Mouse (Mus musculus): ENCODE results near the gene Pcgf6. TPM values are rescaled to one million over a fixed set of nuclear protein-coding genes. Genes with fewer than 3 reads are reported as not detected.
"Not testable (repeated sequence)": the region's sequence is repeated elsewhere in the genome, so short reads cannot be mapped to it uniquely, and the experiment has no call there.

Pcgf6 gene
- polyA plus RNA-seq, 1 experiment: 4.8 TPM

- Histone ChIP-seq H3K4me3 (ENCODE audit: extremely low read depth, insufficient read depth, insufficient read length) (no peak overlapping the region), H3K27ac (ENCODE audit: insufficient read depth, low read length) (no peak overlapping the region), H3K27me3 (ENCODE audit: control insufficient read depth, insufficient read depth, low read length) (no peaks in the 10 kb centered on the region), H3K36me3 (ENCODE audit: control insufficient read depth, insufficient read depth, low read length) (no peaks in the 10 kb centered on the region), H3K4me1 (ENCODE audit: control insufficient read depth, insufficient read depth, insufficient read length) (peaks cover 5% of the 10 kb centered on the region; the same call in 1 of the 2 replicates)
- WGBS: 8% methylated on average over 5 of the region's 5 CpGs
- TF ChIP-seq CTCF (IDR thresholded peaks at IDR 0.05; ENCODE audit: extremely low read depth, insufficient read depth, insufficient read length, insufficient replicate concordance) (peak; percentile 92; the same call in 1 of the 2 replicates), POLR2A (IDR thresholded peaks at IDR 0.05; ENCODE audit: low read depth, low read length) (no peak)
- DNase-seq (ENCODE audit: low read depth in 1 of 2, low spot score in 2 of 2): peak; percentile 55 to 77
Observed at GRCm38 (mm10) chr19:46991145-46991544, 59.6 kb downstream of the Pcgf6 start.

GRCm38 (mm10) chr19:46990625-46991024 is 60.1 kb downstream of the Pcgf6 start:
- not testable (repeated sequence) for H3K27me3 ChIP-seq (ENCODE audit: control insufficient read depth, insufficient read depth, low read length); H3K27ac ChIP-seq (ENCODE audit: insufficient read depth, low read length); H3K4me1 ChIP-seq (ENCODE audit: control insufficient read depth, insufficient read depth, insufficient read length); DNase-seq (ENCODE audit: low read depth in 1 of 2, low spot score in 2 of 2); H3K4me3 ChIP-seq (ENCODE audit: extremely low read depth, insufficient read depth, insufficient read length); H3K36me3 ChIP-seq (ENCODE audit: control insufficient read depth, insufficient read depth, low read length)
- WGBS: 70% methylated on average over 8 of the region's 8 CpGs

- WGBS: 86% methylated on average over 3 of the region's 3 CpGs
- H3K27me3 ChIP-seq (ENCODE audit: control insufficient read depth, insufficient read depth, low read length): no peaks in the 10 kb centered on the region
- H3K36me3 ChIP-seq (ENCODE audit: control insufficient read depth, insufficient read depth, low read length): no peaks in the 10 kb centered on the region
- DNase-seq (ENCODE audit: low read depth in 1 of 2, low spot score in 2 of 2): no peak
- TF ChIP-seq POLR2A (IDR thresholded peaks at IDR 0.05; ENCODE audit: low read depth, low read length): no peak
- no peak for TF ChIP-seq CTCF (IDR thresholded peaks at IDR 0.05; ENCODE audit: extremely low read depth, insufficient read depth, insufficient read length, insufficient replicate concordance)
- H3K4me3 ChIP-seq (ENCODE audit: extremely low read depth, insufficient read depth, insufficient read length): no peak overlapping the region
- peaks cover 5% of the 10 kb centered on the region; the same call in 1 of the 2 replicates for H3K4me1 ChIP-seq (ENCODE audit: control insufficient read depth, insufficient read depth, insufficient read length)
- no peak overlapping the region for H3K27ac ChIP-seq (ENCODE audit: insufficient read depth, low read length)
Observed at GRCm38 (mm10) chr19:46990153-46990518, 60.6 kb downstream of the Pcgf6 start.

- no peaks in the 10 kb centered on the region for H3K36me3 ChIP-seq (ENCODE audit: control insufficient read depth, insufficient read depth, low read length)
- H3K27me3 ChIP-seq (ENCODE audit: control insufficient read depth, insufficient read depth, low read length): no peaks in the 10 kb centered on the region
- WGBS: 73% methylated on average over 20 of the region's 20 CpGs
- H3K27ac ChIP-seq (ENCODE audit: insufficient read depth, low read length): no peak overlapping the region
- no peak for DNase-seq (ENCODE audit: low read depth in 1 of 2, low spot score in 2 of 2)
- TF ChIP-seq CTCF (IDR thresholded peaks at IDR 0.05; ENCODE audit: extremely low read depth, insufficient read depth, insufficient read length, insufficient replicate concordance) (no peak), POLR2A (IDR thresholded peaks at IDR 0.05; ENCODE audit: low read depth, low read length) (no peak)
- H3K4me1 ChIP-seq (ENCODE audit: control insufficient read depth, insufficient read depth, insufficient read length): peaks cover 5% of the 10 kb centered on the region; the same call in 1 of the 2 replicates
- H3K4me3 ChIP-seq (ENCODE audit: extremely low read depth, insufficient read depth, insufficient read length): no peak overlapping the region
Observed at GRCm38 (mm10) chr19:46989479-46990152, 61.1 kb downstream of the Pcgf6 start.

DNA sequence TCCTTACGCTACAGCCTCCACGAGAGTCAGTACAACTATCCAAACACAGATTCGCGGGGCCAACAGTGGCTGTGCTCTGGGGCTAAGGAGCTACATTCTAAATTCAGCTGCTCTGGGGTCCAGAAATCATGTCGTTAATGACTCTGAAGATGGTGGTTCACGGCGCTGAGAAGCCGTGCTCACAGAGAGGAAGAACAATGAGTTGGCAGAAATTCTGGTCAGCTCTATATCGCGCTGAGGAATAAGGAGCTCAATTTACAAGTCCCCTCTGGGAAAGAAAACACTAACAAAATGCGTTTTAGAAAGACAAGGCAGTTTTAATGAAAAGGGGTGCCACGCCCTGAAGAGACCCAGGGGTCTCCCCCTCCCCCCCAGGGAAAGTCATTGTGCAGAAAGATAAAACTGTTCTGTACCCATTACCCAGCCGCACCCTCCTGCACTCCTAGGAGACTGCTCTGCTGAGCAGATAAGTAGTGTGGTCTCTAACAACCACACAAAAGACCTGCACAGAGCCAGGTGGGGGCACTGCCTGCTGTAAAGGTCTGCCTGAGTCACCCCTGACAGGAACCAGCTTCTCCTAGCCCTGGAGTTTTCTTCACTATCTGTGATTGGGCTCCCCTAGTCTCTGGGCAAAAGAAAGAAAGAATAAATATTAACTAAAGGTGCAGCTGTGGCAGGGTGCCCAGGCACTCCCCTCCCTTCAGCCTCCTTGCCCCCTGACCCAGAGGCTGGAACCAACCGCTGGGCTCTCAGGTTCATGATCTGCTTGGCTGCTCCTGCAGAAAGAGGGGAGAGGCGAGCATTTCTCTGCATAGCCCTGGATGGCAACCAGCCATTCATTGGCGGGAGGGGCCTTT is 62.2 kb downstream of the Pcgf6 start:
- no peak for DNase-seq (ENCODE audit: low read depth in 1 of 2, low spot score in 2 of 2)
- no peaks in the 10 kb centered on the region for H3K36me3 ChIP-seq (ENCODE audit: control insufficient read depth, insufficient read depth, low read length)
- TF ChIP-seq CTCF (IDR thresholded peaks at IDR 0.05; ENCODE audit: extremely low read depth, insufficient read depth, insufficient read length, insufficient replicate concordance) (no peak), POLR2A (IDR thresholded peaks at IDR 0.05; ENCODE audit: low read depth, low read length) (no peak)
- peak overlapping the region; percentile 46; the same call in 1 of the 2 replicates for H3K4me3 ChIP-seq (ENCODE audit: extremely low read depth, insufficient read depth, insufficient read length)
- WGBS: 13% methylated on average over 16 of the region's 16 CpGs
- H3K4me1 ChIP-seq (ENCODE audit: control insufficient read depth, insufficient read depth, insufficient read length): peaks cover 8% of the 10 kb centered on the region; the same call in 1 of the 2 replicates
- no peaks in the 10 kb centered on the region for H3K27me3 ChIP-seq (ENCODE audit: control insufficient read depth, insufficient read depth, low read length)
- H3K27ac ChIP-seq (ENCODE audit: insufficient read depth, low read length): peak overlapping the region; percentile 49; the same call in 1 of the 2 replicates

DNA sequence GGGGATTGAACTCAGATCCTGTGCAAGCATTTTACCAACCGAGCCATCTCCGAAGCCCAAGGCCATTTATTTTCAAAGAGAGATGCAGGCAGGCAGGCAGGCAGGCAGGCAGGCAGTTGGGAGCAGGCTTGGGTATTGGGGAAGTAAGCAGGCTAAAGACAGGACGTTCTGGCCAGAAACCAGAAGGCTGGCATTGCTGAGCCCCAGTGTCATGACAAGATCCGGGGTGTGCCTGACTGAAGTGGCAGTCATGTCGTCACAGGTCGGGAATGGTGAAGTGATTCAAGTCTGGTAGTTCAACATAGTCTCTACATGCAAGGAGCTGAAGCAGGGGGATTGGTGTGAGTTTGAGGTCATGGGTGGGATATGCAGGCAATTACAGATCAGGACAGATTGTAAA is 63.1 kb downstream of the Pcgf6 start:
- H3K27me3 ChIP-seq (ENCODE audit: control insufficient read depth, insufficient read depth, low read length): no peaks in the 10 kb centered on the region
- no peak overlapping the region for H3K4me3 ChIP-seq (ENCODE audit: extremely low read depth, insufficient read depth, insufficient read length)
- no peak for TF ChIP-seq CTCF (IDR thresholded peaks at IDR 0.05; ENCODE audit: extremely low read depth, insufficient read depth, insufficient read length, insufficient replicate concordance)
- TF ChIP-seq POLR2A (IDR thresholded peaks at IDR 0.05; ENCODE audit: low read depth, low read length): no peak
- peaks cover 8% of the 10 kb centered on the region; the same call in 1 of the 2 replicates for H3K4me1 ChIP-seq (ENCODE audit: control insufficient read depth, insufficient read depth, insufficient read length)
- DNase-seq (ENCODE audit: low read depth in 1 of 2, low spot score in 2 of 2): no peak
- H3K27ac ChIP-seq (ENCODE audit: insufficient read depth, low read length): no peak overlapping the region
- H3K36me3 ChIP-seq (ENCODE audit: control insufficient read depth, insufficient read depth, low read length): no peaks in the 10 kb centered on the region
- 31% methylated on average over 6 of the region's 6 CpGs for WGBS
